Mouse (Mus musculus): ENCODE data around the gene Pole4. TPM values are rescaled to one million over a fixed set of nuclear protein-coding genes. Genes with fewer than 3 reads are reported as not detected.

Pole4 gene
- polyA plus RNA-seq, 1 experiment from 2014 or later: 89.2 TPM

Other genes with a start within 250 kb of the Pole4 start
- 19.5 and 23.2 TPM in 2 replicates for gene Hk2, start 69.1 kb upstream of the Pole4 start, polyA plus RNA-seq (2015; fragmentation: Nextera tagmentation; extraction: Ambion mirVana)
- gene Sema4f, start 234.4 kb upstream of the Pole4 start, polyA plus RNA-seq (2015; fragmentation: Nextera tagmentation; extraction: Ambion mirVana): 2.3 TPM in 2 replicates
- gene M1ap, start 241.5 kb upstream of the Pole4 start, polyA plus RNA-seq (2015; fragmentation: Nextera tagmentation; extraction: Ambion mirVana): 0.25 and 0.27 TPM in 2 replicates